Mouse (Mus musculus): ENCODE results near the gene Fignl1. TPM values are rescaled to one million over a fixed set of nuclear protein-coding genes. Genes with fewer than 3 reads are reported as not detected.

Fignl1 gene
- polyA plus RNA-seq, 1 experiment = 24.4 TPM

DNA sequence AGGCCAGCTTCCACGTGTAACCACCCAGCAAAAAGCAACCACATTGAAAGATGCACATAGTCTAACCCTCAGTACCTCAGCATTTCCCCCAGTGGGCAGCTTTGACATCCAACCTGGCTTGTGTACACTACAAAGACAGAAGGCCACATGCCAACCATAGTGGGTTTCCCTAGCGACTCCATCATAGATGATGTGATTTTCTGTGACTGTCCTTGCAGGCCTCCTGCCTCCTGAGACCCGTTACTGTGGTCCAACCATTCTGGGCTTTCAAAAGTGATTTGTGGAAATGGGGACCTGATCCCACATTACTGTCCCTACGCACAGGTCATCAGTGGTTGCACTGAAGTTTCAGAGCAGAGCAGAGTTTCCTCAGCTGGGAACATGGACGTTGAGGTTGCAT lies 33.9 kb downstream of the Fignl1 start:
- Histone ChIP-seq H3K4me3 (ENCODE audit: insufficient read depth, low read length) (no peak overlapping the region), H3K4me1 (ENCODE audit: control insufficient read depth, insufficient read depth, low read length) (no peaks in the 10 kb centered on the region), H3K27ac (ENCODE audit: insufficient read depth, low read length) (no peak overlapping the region)
- no peak for TF ChIP-seq CTCF (IDR thresholded peaks at IDR 0.05; ENCODE audit: borderline replicate concordance, insufficient read depth, low read length)
- no peak for TF ChIP-seq POLR2A (IDR thresholded peaks at IDR 0.05; ENCODE audit: low read depth, low read length)

DNA sequence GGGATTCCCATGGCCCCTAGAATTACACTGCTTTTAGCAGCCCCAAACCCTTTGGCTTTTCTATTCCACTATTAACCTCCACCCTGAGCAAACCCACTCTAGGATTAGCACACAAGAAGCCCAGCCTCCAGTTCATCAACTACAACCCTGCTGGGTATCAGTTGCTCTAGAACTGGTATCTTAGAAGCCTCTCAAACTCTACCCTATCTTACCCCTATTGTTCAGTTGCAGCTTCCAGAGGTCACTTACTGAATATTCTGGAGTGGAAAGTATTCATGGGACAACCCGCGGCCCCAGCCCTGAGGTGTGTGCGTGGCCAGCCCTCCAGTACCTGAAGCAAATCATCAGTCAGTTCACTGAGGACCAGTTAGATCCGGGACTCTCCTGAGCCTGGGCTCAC lies 34.4 kb downstream of the Fignl1 start:
- Histone ChIP-seq H3K4me1 (ENCODE audit: control insufficient read depth, insufficient read depth, low read length) (no peaks in the 10 kb centered on the region), H3K4me3 (ENCODE audit: insufficient read depth, low read length) (no peak overlapping the region), H3K27ac (ENCODE audit: insufficient read depth, low read length) (no peak overlapping the region)
- TF ChIP-seq POLR2A (IDR thresholded peaks at IDR 0.05; ENCODE audit: low read depth, low read length) = no peak
- TF ChIP-seq CTCF (IDR thresholded peaks at IDR 0.05; ENCODE audit: borderline replicate concordance, insufficient read depth, low read length) = no peak

DNA sequence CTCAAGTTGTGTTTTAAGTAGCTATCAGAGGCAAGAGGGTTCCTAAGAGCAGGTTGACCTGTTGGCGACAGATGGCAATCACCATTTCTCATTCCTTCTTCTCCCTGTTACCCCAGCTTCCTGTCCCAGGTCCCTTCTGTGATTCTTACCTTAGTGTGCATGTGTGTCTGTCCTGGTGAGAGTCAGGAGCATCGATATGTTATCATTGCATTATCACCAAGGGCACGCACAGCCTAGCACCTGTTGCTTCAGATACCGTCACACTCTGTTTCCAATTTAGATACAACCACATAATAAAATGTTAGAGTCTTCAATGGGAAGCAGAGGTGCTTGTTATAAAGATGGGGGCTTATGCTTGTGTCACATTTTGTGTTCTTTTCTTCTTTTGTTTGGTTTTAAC lies 36.6 kb downstream of the Fignl1 start:
- H3K4me3 ChIP-seq (ENCODE audit: insufficient read depth, low read length) = no peak overlapping the region
- TF ChIP-seq CTCF (IDR thresholded peaks at IDR 0.05; ENCODE audit: borderline replicate concordance, insufficient read depth, low read length) = no peak
- no peak for TF ChIP-seq POLR2A (IDR thresholded peaks at IDR 0.05; ENCODE audit: low read depth, low read length)

DNA sequence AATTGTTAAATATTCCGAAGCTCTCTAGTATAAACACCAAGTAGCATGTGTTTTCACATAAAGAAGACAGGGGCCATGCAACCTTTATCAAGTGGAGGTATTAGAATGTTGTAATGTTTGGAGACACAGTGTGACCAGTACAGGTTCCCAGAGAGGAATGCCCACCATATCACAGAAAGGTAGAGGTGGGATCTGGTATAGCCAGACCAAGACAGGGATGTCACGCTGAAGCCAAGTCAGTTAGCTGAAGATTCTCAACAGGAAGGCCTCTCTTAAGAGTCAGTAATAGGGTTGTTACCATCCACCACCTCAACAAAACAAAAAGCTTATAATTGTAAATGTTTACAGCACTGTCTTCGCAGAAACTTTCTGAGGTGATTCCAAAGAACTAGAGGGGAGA lies 38.1 kb downstream of the Fignl1 start:
- no peak overlapping the region for H3K27ac ChIP-seq (ENCODE audit: insufficient read depth, low read length)
- H3K4me3 ChIP-seq (ENCODE audit: insufficient read depth, low read length) = no peak overlapping the region
- no peak for TF ChIP-seq CTCF (IDR thresholded peaks at IDR 0.05; ENCODE audit: borderline replicate concordance, insufficient read depth, low read length)
- TF ChIP-seq POLR2A (IDR thresholded peaks at IDR 0.05; ENCODE audit: low read depth, low read length) = no peak
- H3K4me1 ChIP-seq (ENCODE audit: control insufficient read depth, insufficient read depth, low read length) = no peaks in the 10 kb centered on the region

More for the DNA sequence above, 36.6 kb downstream of the Fignl1 start:
- Histone ChIP-seq H3K27ac (ENCODE audit: insufficient read depth, low read length) (no peak overlapping the region), H3K4me1 (ENCODE audit: control insufficient read depth, insufficient read depth, low read length) (no peaks in the 10 kb centered on the region)

DNA sequence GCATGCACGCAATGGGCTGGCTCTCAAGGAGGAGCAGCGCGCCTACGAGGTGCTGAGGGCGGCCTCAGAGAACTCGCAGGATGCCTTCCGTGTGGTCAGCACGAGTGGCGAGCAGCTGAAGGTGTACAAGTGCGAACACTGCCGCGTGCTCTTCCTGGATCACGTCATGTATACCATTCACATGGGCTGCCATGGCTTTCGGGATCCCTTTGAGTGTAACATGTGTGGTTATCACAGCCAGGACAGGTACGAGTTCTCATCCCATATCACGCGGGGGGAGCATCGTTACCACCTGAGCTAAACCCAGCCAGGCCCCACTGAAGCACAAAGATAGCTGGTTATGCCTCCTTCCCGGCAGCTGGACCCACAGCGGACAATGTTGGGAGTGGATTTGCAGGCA lies 39.5 kb downstream of the Fignl1 start:
- Histone ChIP-seq H3K27ac (ENCODE audit: insufficient read depth, low read length) (no peak overlapping the region), H3K4me3 (ENCODE audit: insufficient read depth, low read length) (no peak overlapping the region)

DNA sequence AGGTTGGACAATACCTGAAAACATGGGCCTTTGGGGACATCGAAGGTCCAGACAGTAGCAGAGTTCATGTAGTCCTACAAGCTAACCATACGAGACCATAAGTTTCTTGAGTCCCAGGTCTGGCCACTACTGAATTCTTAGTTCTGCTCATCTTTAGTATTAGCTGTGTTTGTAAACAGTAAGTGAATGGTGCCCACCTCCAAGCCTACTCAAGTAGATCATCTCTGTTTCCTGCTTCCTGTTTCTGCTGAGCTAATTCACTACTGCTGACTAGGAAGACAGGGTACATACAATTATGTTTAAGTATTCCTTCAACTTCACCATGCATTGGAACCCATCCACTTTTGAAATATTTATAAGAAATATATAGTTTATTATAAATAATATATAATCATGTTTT lies 40.7 kb downstream of the Fignl1 start:
- TF ChIP-seq CTCF (IDR thresholded peaks at IDR 0.05; ENCODE audit: borderline replicate concordance, insufficient read depth, low read length) (no peak), POLR2A (IDR thresholded peaks at IDR 0.05; ENCODE audit: low read depth, low read length) (no peak)

More for the DNA sequence above, 39.5 kb downstream of the Fignl1 start:
- no peaks in the 10 kb centered on the region for H3K4me1 ChIP-seq (ENCODE audit: control insufficient read depth, insufficient read depth, low read length)
- TF ChIP-seq CTCF (IDR thresholded peaks at IDR 0.05; ENCODE audit: borderline replicate concordance, insufficient read depth, low read length) = no peak
- no peak for TF ChIP-seq POLR2A (IDR thresholded peaks at IDR 0.05; ENCODE audit: low read depth, low read length)

DNA sequence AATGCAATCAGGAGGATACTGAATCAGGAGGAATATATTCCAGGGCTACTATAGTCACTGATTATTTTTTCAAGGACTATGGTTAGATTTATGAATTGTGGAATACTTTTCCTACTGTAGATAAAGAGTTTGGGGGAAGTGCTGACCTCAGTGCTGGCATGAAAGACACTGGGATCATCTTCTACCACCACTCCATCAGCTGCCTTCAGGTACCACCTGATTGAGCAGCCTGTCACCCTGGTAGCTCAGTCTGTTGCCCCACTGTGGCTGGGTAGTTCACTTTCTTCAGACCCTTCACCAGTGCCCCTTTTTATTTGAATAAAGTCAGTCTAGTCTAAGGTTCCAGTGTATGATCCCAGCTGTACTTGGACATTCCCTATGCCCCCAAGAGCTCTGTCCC lies 42.0 kb downstream of the Fignl1 start:
- H3K4me1 ChIP-seq (ENCODE audit: control insufficient read depth, insufficient read depth, low read length) = no peaks in the 10 kb centered on the region
- no peak overlapping the region for H3K4me3 ChIP-seq (ENCODE audit: insufficient read depth, low read length)
- TF ChIP-seq CTCF (IDR thresholded peaks at IDR 0.05; ENCODE audit: borderline replicate concordance, insufficient read depth, low read length) (no peak), POLR2A (IDR thresholded peaks at IDR 0.05; ENCODE audit: low read depth, low read length) (no peak)
- H3K27ac ChIP-seq (ENCODE audit: insufficient read depth, low read length) = no peak overlapping the region

More for the DNA sequence above, 40.7 kb downstream of the Fignl1 start:
- Histone ChIP-seq H3K27ac (ENCODE audit: insufficient read depth, low read length) (no peak overlapping the region), H3K4me1 (ENCODE audit: control insufficient read depth, insufficient read depth, low read length) (no peaks in the 10 kb centered on the region), H3K4me3 (ENCODE audit: insufficient read depth, low read length) (no peak overlapping the region)

DNA sequence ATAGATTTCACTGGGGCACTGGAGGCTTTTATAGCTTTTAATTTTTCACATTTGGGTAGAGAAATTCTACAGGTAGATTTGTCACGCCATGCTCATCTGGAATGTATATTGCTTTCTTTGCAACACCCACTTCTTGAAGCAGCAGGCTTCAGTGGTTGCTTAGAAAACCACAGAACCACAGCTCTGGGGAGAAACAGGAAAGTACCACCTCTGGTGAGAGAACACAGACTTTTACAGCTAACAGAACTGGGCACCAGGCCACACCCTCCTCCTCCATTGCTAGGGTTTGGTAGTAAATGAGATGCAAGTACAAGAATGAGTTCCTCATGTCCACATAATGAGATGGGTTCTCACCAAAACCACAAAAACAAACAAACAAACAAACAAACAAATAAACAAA lies 42.7 kb downstream of the Fignl1 start:
- no peaks in the 10 kb centered on the region for H3K4me1 ChIP-seq (ENCODE audit: control insufficient read depth, insufficient read depth, low read length)
- no peak overlapping the region for H3K27ac ChIP-seq (ENCODE audit: insufficient read depth, low read length)
- no peak overlapping the region for H3K4me3 ChIP-seq (ENCODE audit: insufficient read depth, low read length)
- TF ChIP-seq POLR2A (IDR thresholded peaks at IDR 0.05; ENCODE audit: low read depth, low read length) (no peak), CTCF (IDR thresholded peaks at IDR 0.05; ENCODE audit: borderline replicate concordance, insufficient read depth, low read length) (no peak)

DNA sequence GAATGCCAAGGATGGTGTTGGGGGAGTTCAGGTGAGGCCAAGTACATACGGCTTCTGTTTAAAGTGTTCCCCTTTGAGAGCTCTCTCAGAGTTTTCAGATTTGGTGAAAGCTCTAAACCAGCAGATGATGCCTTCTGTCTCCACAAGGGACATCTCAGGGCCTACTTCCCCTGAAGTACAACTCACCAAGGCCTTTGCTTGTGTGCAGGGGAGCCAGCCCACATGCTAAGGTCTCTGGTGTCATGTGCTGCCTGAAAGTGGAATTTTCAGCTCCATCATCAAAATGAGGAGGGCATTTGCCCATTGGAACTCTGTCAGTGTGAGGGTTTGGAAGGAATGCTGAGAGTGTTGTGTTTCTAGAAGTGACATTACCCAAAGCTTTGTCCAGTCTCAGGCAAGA lies 43.3 kb downstream of the Fignl1 start:
- no peak overlapping the region for H3K4me3 ChIP-seq (ENCODE audit: insufficient read depth, low read length)
- no peak overlapping the region for H3K27ac ChIP-seq (ENCODE audit: insufficient read depth, low read length)
- no peaks in the 10 kb centered on the region for H3K4me1 ChIP-seq (ENCODE audit: control insufficient read depth, insufficient read depth, low read length)
- TF ChIP-seq CTCF (IDR thresholded peaks at IDR 0.05; ENCODE audit: borderline replicate concordance, insufficient read depth, low read length) (no peak), POLR2A (IDR thresholded peaks at IDR 0.05; ENCODE audit: low read depth, low read length) (no peak)

DNA sequence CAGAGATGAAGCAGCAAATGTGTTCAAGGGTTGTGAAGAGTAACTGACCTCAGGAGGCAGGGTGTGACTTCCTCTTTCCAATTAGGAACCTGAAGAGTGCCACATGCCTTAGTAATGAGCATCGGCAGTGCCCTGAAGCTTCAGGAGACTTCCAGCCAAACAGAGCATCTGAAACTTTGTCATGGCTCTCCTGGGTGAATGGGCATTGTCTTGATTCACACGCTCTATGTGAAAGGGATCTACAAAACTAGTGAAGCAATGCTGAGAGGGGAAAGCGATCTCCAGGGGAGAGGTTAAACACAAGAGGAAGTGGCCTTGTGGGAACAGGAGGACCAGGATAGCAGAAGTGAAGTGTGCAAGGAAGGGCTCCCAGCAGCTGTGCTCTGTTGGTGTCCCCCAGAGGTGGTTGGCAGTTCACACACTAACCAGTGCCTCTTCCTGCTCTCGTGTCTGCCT lies 45.5 kb downstream of the Fignl1 start:
- no peak overlapping the region for H3K27ac ChIP-seq (ENCODE audit: insufficient read depth, low read length)
- no peak overlapping the region for H3K4me3 ChIP-seq (ENCODE audit: insufficient read depth, low read length)
- no peaks in the 10 kb centered on the region for H3K4me1 ChIP-seq (ENCODE audit: control insufficient read depth, insufficient read depth, low read length)
- no peak for TF ChIP-seq CTCF (IDR thresholded peaks at IDR 0.05; ENCODE audit: borderline replicate concordance, insufficient read depth, low read length)
- no peak for TF ChIP-seq POLR2A (IDR thresholded peaks at IDR 0.05; ENCODE audit: low read depth, low read length)

DNA sequence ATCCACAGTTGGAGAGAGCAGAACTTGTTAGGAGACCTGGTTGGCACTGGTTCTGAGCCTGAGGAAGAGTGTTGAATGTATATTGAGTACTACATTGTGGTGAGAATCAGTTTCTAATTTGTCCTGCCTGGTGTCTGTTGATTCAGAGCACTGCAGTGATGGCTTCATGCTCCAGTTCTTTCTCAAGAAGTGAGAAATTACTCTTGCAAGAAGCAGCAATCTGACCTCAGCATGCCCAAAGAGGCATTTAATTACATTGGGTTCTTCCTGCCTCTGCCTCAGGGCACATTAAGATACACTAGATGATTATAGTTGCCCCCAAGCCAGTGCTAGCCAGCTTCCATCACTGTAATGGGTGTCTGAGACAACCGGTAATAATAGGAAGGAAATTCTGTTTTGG lies 49.9 kb downstream of the Fignl1 start:
- Histone ChIP-seq H3K27ac (ENCODE audit: insufficient read depth, low read length) (no peak overlapping the region), H3K4me3 (ENCODE audit: insufficient read depth, low read length) (no peak overlapping the region)
- TF ChIP-seq POLR2A (IDR thresholded peaks at IDR 0.05; ENCODE audit: low read depth, low read length) (no peak), CTCF (IDR thresholded peaks at IDR 0.05; ENCODE audit: borderline replicate concordance, insufficient read depth, low read length) (no peak)

More for the DNA sequence above, 49.9 kb downstream of the Fignl1 start:
- no peaks in the 10 kb centered on the region for H3K4me1 ChIP-seq (ENCODE audit: control insufficient read depth, insufficient read depth, low read length)

Measured in embryonic fibroblast, embryonic 13.5 days (primary cell).